ENCODE assay signal across 26 mouse cellular contexts in the genomic region with DNA sequence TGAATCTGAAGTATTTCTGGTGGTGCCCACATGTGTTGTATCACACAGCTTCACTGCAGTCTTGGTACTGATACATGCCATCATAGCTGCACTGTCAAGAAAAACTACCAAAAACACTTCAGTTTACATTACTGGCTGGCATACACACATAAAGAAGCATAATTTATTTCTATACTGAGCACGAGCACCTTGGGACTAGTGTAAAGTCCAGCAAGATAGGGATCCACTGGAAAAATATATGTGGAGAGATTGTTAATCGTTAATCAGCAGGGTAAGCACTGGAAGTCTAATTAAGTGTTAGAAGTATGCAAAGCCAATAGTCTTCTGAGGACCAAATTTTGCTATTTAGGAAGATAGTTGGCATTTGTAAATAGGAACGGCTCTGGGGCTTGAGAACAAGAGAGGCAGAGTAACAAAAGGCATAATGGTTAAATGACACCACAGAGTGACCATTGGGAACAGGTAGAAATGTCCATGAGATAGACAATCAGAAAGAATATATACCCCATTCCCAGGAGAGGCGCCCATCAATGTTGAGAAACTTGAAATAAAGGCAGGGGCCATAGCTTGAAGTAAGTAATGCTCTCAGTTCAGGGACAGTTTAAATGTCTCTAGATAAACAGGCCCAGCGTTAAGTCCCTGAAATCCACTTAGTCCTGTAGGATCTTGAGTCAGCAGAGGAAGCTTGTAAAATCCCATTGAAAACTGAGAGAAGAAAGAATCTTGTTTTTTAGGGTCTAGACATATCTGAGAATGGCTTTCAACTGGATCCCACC. TPM values are rescaled to one million over a fixed set of nuclear protein-coding genes. Genes with fewer than 3 reads are reported as not detected.
DNase-seq lines count a peak whose midpoint lies in the region; ATAC-seq and TF ChIP-seq lines count a peak whose summit lies in the region.
"Had no signal": no experiment of that assay in that cellular context is flagged by ENCODE, and none has a peak within 500 bp of the region (broad histone marks: within the 10 kb centered on the region; RNA-seq: fewer than 3 reads in every experiment).

No protein-coding gene starts in this region.

- no peaks in the 10 kb centered on the region for H3K27me3 ChIP-seq in intestine, embryonic 15.5 days (replicated peaks)
- no peaks in the 10 kb centered on the region for H3K27me3 ChIP-seq in intestine, embryonic 16.5 days (replicated peaks; ENCODE audit: control insufficient read depth, insufficient read depth, low read length)
- H3K27me3 ChIP-seq in intestine, postnatal 0 days (replicated peaks; ENCODE audit: control insufficient read depth, insufficient read depth, low read length) = no peaks in the 10 kb centered on the region
- no peaks in the 10 kb centered on the region for H3K27me3 ChIP-seq in small intestine, adult 2 months (ENCODE audit: control insufficient read depth, insufficient read depth, low read length)

- WGBS in intestine, embryonic 15.5 days = 60% methylated on average over 5 of the region's 5 CpGs
- 67% methylated on average over 5 of the region's 5 CpGs for whole genome bisulfite sequencing in intestine, embryonic 16.5 days
- WGBS in intestine, postnatal 0 days = 39% methylated on average over 5 of the region's 5 CpGs
- WGBS in small intestine, adult 2 months = 29% methylated on average over 5 of the region's 5 CpGs

- H3K27ac ChIP-seq in intestine, embryonic 15.5 days = no peak overlapping the region
- peak overlapping the region; percentile 43 for H3K27ac ChIP-seq in intestine, embryonic 16.5 days (ENCODE audit: low read length)
- H3K27ac ChIP-seq in intestine, postnatal 0 days (ENCODE audit: low read depth, low read length) = peak overlapping the region; percentile 29; the same call in 1 of the 2 replicates
- H3K27ac ChIP-seq in small intestine, adult 2 months (ENCODE audit: insufficient read depth, low read depth, low read length) = peak overlapping the region; percentile 73

- H3K4me2 ChIP-seq in intestine, embryonic 15.5 days (replicated peaks) = no peak overlapping the region
- peak overlapping the region; percentile 17; the same call in 1 of the 2 replicates for H3K4me2 ChIP-seq in intestine, embryonic 16.5 days (ENCODE audit: low read depth, low read length)
- no peak overlapping the region for H3K4me2 ChIP-seq in intestine, postnatal 0 days (replicated peaks; ENCODE audit: low read depth)

- no peak for TF ChIP-seq POLR2A in small intestine, adult 2 months (IDR thresholded peaks at IDR 0.05; ENCODE audit: low read depth, low read length)

- no peak for DNase-seq in cerebellum, postnatal 36 days
- no peak for DNase-seq in spleen, adult 12 weeks (ENCODE audit: low spot score)
- no peak for DNase-seq in left cerebral cortex, adult 18-20 months (ENCODE audit: low spot score in 2 of 2)
- DNase-seq: adrenal gland, adult 2 months; adrenal gland, adult 8-10 months; adrenal gland, postnatal 10 days; adrenal gland, postnatal 14 days; adrenal gland, postnatal 25 days; adrenal gland, postnatal 36 days; B cell, adult 2 months; cerebellum, adult 11 months; cerebellum, adult 11-12 months had no signal

- no peaks in the 10 kb centered on the region for H3K4me1 ChIP-seq in intestine, embryonic 15.5 days (replicated peaks)
- H3K4me1 ChIP-seq in intestine, embryonic 16.5 days (ENCODE audit: control insufficient read depth, insufficient read depth, low read length) = no peaks in the 10 kb centered on the region
- peaks cover 3% of the 10 kb centered on the region for H3K4me1 ChIP-seq in intestine, postnatal 0 days (replicated peaks; ENCODE audit: control insufficient read depth, insufficient read depth, low read length)
- H3K4me1 ChIP-seq in small intestine, adult 2 months (ENCODE audit: control insufficient read depth, insufficient read depth, insufficient read length, low read length) = peaks cover 14% of the 10 kb centered on the region; the same call in 1 of the 2 replicates

- H3K9me3 ChIP-seq in intestine, embryonic 15.5 days = no peaks in the 10 kb centered on the region
- H3K9me3 ChIP-seq in intestine, embryonic 16.5 days (ENCODE audit: control insufficient read depth, low read length) = no peaks in the 10 kb centered on the region
- no peaks in the 10 kb centered on the region for H3K9me3 ChIP-seq in intestine, postnatal 0 days (ENCODE audit: control insufficient read depth)
- H3K9me3 ChIP-seq: G1E had no signal

- H3K36me3 ChIP-seq in intestine, embryonic 15.5 days = no peaks in the 10 kb centered on the region
- no peaks in the 10 kb centered on the region for H3K36me3 ChIP-seq in intestine, embryonic 16.5 days (ENCODE audit: control insufficient read depth, insufficient read depth, low read length)
- H3K36me3 ChIP-seq in intestine, postnatal 0 days (ENCODE audit: control insufficient read depth, insufficient read depth) = no peaks in the 10 kb centered on the region
- no peaks in the 10 kb centered on the region for H3K36me3 ChIP-seq in small intestine, adult 2 months (ENCODE audit: control insufficient read depth, insufficient read depth, low read length)
- H3K36me3 ChIP-seq: G1E had no signal

- no peak overlapping the region for H3K9ac ChIP-seq in intestine, embryonic 15.5 days
- no peak overlapping the region for H3K9ac ChIP-seq in intestine, embryonic 16.5 days (ENCODE audit: low read depth, low read length)
- no peak overlapping the region for H3K9ac ChIP-seq in intestine, postnatal 0 days (ENCODE audit: low read depth, low read length)

- peak; percentile 84 for ATAC-seq in intestine, embryonic 15.5 days
- peak; percentile 90 for ATAC-seq in intestine, embryonic 16.5 days
- ATAC-seq in intestine, postnatal 0 days = peak; percentile 51; the same call in 1 of the 2 replicates
- no peak for ATAC-seq in megakaryocyte-erythroid progenitor cell, adult 5-6 weeks (replicated peaks; ENCODE audit: low FRiP score, low TSS enrichment, poor library complexity, severe bottlenecking)
- ATAC-seq: activated CD4-positive, CD25-positive, alpha-beta regulatory T cell, adult 4 months; CD4-positive, CD25-positive, alpha-beta regulatory T cell, adult 4 months; Patski had no signal

- TF ChIP-seq CTCF in intestine, postnatal 0 days (IDR thresholded peaks at IDR 0.05; ENCODE audit: low read depth) = no peak; the same call in 1 of the 2 replicates
- TF ChIP-seq CTCF in small intestine, adult 2 months (IDR thresholded peaks at IDR 0.05; ENCODE audit: extremely low read depth, insufficient read length, insufficient replicate concordance, low read depth, low read length) = no peak

- H3K4me3 ChIP-seq in intestine, embryonic 15.5 days (replicated peaks) = no peak overlapping the region
- no peak overlapping the region for H3K4me3 ChIP-seq in intestine, embryonic 16.5 days (ENCODE audit: low read length)
- H3K4me3 ChIP-seq in intestine, postnatal 0 days (ENCODE audit: low read depth, low read length) = no peak overlapping the region
- no peak overlapping the region for H3K4me3 ChIP-seq in small intestine, adult 2 months (ENCODE audit: low read depth, low read length)

RNA-seq across cellular contexts. Expression of gene Tomm70a, which starts 15.1 kb away (rescaled TPM):
- polyA plus RNA-seq in intestine, embryonic 15.5 days (2015; fragmentation: Nextera tagmentation; extraction: Ambion mirVana) = 50.1 and 55.8 TPM in 2 replicates
- 39.2 and 41.7 TPM in 2 replicates for polyA plus RNA-seq in intestine, embryonic 16.5 days (2015; fragmentation: Nextera tagmentation; extraction: Ambion mirVana)
- polyA plus RNA-seq in intestine, postnatal 0 days (2015; fragmentation: Nextera tagmentation; extraction: Ambion mirVana) = 33.1 and 33.3 TPM in 2 replicates
- polyA plus RNA-seq in small intestine, adult 2 months (2012; rRNA removed) = 8.5 and 9.0 TPM in 2 replicates
- total RNA-seq in megakaryocyte-erythroid progenitor cell, adult 5-6 weeks (2014; fragmentation: Nextera tagmentation) = 68.5 and 81.7 TPM in 2 replicates
- 75.8 and 84.1 TPM in 2 replicates for total RNA-seq in megakaryocyte-erythroid progenitor cell, adult 5-6 weeks (2017)
- total RNA-seq in left cerebral cortex, adult 18-20 months (2021) = 100 to 1,000 TPM; 100 to 111 TPM

RNA-seq across cellular contexts. Expression of gene Tmem45a2, which starts 35.2 kb away (rescaled TPM):
- polyA plus RNA-seq in intestine, embryonic 15.5 days (2015; fragmentation: Nextera tagmentation; extraction: Ambion mirVana) = 0.11 TPM in 1 of 2 replicates, not detected in the other
- 0.05 and 0.20 TPM in 2 replicates for polyA plus RNA-seq in intestine, embryonic 16.5 days (2015; fragmentation: Nextera tagmentation; extraction: Ambion mirVana)
- polyA plus RNA-seq in intestine, postnatal 0 days (2015; fragmentation: Nextera tagmentation; extraction: Ambion mirVana) = 0.18 and 0.30 TPM in 2 replicates
- 0.08 TPM in 1 of 2 replicates, not detected in the other for polyA plus RNA-seq in small intestine, adult 2 months (2012; rRNA removed)
- total RNA-seq in megakaryocyte-erythroid progenitor cell, adult 5-6 weeks (2014; fragmentation: Nextera tagmentation) = not detected in 2 replicates
- not detected in 2 replicates for total RNA-seq in megakaryocyte-erythroid progenitor cell, adult 5-6 weeks (2017)
- under 1 TPM in 1 of 2 experiments, not detected in 1; 0.09 TPM for total RNA-seq in left cerebral cortex, adult 18-20 months (2021)
- total RNA-seq: adrenal gland, adult 18-20 months; adrenal gland, adult 2 months; adrenal gland, adult 8-10 months; adrenal gland, postnatal 10 days; adrenal gland, postnatal 25 days; adrenal gland, postnatal 36 days; CH12.LX; MEL had no signal
- polyA plus RNA-seq: adrenal gland, adult 2 months; brain, embryonic 14.5 days; C2C12; CD4-positive, CD25-positive, alpha-beta regulatory T cell, adult 4 months; G1E; Patski had no signal
